Mouse (Mus musculus) layer of hippocampus, adult 11-12 months (tissue): Measurements from ENCODE around the gene Apba1.

Source experiments
- DNase-seq: peaks from one replicate; pipeline ENCODE4 v3.0.0; 2022; ENCODE audit warnings: low spot score

Apba1 gene

DNA sequence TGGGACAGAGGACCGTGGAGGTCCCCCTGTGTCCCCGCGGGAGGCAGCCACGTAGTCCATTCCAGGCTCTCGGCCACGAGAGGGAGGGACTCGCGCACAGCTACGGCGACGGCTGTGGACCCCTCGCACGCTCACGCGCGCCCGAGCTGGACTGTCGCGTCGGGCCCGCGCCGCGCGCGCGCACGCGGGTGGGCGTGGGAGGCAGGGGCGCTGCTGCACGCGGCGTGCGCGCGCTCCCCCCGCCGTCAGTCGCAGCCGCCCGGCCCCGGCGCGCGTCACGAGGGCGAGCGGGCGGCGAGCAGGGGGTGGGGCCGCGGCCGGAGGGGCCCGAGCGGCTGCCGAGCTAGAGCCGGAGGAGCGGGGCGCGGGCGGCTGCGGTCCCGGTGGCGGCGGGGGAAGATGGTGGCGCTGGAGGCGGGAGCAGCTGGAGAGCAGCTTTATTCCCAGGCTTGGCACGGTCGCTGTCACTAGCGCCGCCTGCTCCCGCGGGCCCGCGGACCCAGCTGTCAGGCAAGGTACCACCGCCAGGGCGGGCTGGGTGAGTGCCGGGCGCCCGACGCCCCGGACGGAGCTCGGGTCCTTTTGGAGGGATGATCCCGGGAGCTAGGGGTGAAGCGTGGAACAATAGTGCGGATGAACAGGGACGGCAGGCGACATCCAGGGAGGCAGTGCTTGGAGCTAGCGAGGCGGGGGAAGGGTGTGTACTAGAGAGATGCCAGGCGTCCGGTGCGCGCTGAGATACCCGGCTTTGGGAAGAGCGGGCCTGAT lies at the start of gene Apba1:
Gene Apba1, plus strand, starts transcription at position 334 of the 768 bp plus-strand sequence.
- DNase-seq = peak; percentile 85

- DNase-seq = no peak
Measured at GRCm38 (mm10) chr19:23746506-23746905, 12.2 kb upstream of the Apba1 start.

DNA sequence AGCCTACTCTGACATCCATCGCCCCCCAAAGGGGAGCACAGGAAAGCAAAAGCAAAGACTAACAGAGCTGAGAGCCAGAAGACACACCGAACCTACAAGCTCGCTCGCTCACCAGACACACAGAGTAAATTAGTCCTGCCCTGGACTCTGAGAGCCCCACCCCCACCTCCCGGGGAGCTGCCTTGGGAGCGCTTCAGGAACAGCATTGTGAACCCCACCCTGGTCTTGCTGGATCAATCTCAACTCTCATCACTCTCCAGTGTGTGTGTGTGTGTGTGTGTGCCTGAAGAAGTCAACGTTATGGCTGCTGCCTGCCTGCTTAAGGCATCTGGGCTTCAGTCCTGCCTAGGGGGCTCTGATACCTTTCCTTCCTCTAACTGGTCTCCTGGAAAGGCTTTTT lies 1.7 kb upstream of the Apba1 start:
- no peak for DNase-seq

GRCm38 (mm10) chr19:23757961-23758553 lies 630 bp upstream of the Apba1 start:
- peak; percentile 97 for DNase-seq

GRCm38 (mm10) chr19:23759322-23759945 lies 747 bp downstream of the Apba1 start:
- peak; percentile 67 for DNase-seq

DNA sequence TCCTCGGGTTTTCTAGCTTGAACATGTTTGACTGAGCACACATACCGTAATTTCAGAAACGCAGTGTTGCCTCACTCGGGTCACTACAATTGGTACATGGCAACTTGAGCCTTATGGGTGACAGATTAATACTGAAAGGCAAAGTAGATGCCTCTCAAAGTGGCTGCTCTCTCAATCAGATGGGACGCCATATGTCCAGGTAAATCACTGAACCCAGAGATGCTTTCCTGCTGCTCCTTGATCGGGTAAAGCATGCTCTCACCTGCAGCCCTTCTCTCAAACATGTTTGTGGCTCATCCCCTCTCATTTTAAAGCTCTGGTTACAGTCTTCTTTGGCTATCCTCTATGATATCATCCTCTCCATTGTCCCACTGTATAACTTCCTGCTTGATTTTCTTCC lies 4.7 kb downstream of the Apba1 start:
- DNase-seq = no peak

- no peak for DNase-seq
Measured at GRCm38 (mm10) chr19:23764051-23764450, 5.4 kb downstream of the Apba1 start.

DNA sequence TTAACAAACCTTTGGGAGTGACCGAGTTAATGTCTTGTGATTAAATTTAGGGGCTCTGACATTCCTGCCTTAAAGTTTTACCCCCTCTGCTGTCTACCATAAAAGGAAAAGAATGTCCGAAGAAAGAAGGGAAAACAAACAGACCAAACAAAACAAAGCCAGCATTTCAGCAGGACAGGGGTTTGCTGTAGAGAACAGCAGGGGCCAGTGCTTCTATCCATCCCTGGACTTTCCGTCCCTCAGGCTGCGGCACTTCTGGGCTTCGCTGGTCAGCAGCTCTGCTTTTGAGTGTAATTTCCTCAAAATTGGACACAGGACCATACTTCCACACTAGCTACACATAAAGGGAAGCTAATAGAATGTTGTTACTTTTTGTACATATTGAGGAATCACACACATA lies 10.2 kb downstream of the Apba1 start:
- DNase-seq = no peak

DNA sequence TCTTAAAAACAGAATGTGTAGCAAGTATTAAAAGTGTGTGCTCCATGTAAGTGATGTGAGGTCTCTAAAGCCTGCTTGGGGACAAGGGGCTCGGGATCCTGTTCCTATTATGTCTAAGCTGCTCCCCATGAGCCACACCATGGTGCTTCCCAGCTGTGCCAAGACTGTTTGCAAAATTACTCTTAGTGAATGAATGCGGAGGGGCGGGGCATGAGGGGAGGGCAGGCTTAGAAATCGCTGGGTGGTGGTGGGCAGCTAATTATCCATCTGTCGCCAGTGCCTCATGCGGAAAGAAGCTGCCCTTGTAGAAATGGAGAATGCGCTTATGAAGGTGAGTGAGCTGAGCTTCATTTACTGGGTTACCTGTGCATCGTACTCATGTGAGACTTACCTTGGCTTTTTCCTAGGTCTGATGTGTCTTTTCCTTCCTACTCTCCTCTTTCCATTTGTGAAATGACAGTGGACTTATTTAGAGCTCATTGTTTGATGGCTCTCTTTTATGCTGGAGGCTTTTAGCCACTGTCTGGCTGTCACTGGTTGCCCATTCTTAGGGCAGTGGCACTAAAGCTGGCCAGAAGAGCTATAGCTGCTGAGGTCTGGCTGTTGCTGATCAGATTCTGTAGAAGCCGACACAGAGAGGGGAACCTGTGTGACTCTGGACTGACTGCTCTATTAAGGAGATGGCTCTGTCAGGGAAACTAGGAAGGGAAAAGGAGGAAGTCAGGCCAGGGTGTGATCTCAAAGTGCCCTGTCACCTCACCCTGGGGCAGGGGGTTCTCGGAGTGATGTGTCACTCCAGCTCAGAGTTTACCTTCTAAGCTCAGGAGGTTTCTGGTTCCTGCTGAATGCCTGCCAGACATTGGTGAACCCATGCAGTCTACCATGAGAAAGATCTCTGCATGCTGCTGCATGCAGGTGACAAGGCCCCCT lies 12.1 kb downstream of the Apba1 start:
- no peak for DNase-seq

DNA sequence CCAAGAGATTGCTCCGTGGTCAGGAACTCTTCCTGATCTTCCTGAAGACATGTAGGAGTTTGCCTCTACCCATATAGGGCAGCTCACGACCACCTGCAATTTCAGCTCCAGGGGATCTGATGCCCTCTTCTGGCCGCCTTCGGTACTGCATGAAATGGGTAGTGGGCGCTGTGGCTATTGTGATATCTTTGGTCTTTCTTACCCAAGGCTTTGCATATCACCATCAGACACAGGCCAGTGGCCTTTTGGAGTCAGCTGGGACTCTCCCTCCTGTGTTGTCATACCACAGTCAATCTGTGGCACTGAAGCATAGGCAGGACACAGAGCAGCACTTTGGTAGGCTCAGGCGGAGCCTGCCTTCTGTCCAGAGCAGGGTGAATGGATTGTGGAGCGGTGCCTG lies 13.3 kb downstream of the Apba1 start:
- DNase-seq = no peak

- DNase-seq = no peak
Measured at GRCm38 (mm10) chr19:23775356-23775755, 16.7 kb downstream of the Apba1 start.

- DNase-seq = no peak
Measured at GRCm38 (mm10) chr19:23779130-23779529, 20.4 kb downstream of the Apba1 start.

GRCm38 (mm10) chr19:23780105-23780504 lies 21.4 kb downstream of the Apba1 start:
- no peak for DNase-seq

- DNase-seq = no peak
Measured at GRCm38 (mm10) chr19:23781968-23782367, 23.3 kb downstream of the Apba1 start.

GRCm38 (mm10) chr19:23788420-23789132 lies 29.9 kb downstream of the Apba1 start:
- no peak for DNase-seq

DNA sequence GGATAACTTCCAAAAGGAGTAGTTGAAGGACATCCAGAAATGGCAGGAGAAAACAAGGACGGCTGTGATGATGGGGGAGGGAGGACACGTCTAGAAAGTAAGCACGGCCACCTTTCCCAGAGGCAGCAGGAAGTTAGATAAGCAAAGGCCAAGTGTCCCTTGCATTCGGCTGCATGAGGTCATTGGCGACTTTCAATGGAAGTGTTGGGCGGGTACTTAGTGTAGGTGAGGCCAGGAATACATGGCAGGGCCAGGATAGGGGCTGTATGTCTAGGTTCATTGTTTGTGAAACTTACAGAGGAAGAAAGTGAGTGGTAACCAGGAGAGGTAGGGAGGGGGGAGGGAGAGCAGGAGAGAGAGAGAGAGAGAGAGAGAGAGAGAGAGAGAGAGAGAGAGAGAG lies 33.0 kb downstream of the Apba1 start:
- DNase-seq = no peak

GRCm38 (mm10) chr19:23792559-23792958 lies 33.9 kb downstream of the Apba1 start:
- DNase-seq = no peak

GRCm38 (mm10) chr19:23794491-23794890 lies 35.8 kb downstream of the Apba1 start:
- no peak for DNase-seq

- DNase-seq = peak; percentile 57
Measured at GRCm38 (mm10) chr19:23795156-23795555, 36.5 kb downstream of the Apba1 start.

DNA sequence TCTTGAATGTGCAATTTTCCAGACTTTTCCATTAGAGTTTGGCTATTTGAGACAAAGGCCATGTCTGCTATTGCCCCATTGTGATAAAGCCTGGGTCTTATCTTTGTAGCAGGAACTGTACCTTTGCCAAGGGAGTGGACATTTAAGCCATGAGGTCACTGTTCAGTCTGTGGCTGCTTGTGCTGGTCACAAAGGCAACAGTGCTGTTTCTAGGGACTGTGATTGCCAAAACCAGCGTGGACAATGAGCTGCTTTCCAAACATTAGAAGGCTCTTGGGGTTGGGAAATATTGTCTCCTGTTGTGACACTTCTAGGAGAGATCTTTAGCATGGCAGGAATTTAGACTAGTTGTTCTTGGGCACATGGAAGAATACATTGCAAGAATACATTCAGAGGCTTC lies 42.5 kb downstream of the Apba1 start:
- no peak for DNase-seq

DNA sequence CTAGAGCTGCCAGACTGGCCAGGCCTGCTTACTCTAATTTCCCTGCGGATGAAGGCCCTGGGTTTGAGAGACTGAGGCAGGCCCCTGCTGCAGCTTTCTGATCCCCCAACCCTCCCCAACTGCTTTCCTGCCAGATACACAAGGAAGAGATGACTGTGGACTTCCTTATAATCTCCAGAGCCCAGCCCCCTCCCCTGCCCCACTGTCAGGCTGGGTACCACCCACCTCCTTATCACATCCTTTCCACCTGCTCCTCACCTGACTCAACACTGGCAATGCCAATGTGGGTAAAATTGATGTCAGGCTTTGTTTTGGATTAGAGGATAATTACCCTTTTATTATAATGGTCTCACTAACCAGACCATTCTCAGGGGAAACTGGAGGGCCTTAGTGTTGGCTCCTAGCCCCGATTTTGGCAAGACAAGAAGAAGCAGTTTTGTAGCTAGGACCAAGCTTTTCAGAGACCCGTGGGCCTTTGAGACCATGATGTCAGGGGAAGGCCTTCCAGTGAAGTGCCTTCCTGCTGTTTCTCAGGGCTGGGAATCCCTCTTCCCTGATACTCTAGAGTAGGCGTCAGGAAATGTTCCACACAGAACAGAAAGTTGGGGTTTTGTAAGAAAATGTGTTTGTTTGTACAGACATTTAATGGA lies 44.7 kb downstream of the Apba1 start:
- no peak for DNase-seq
